Mouse (Mus musculus): ENCODE data around the gene Camta1.

Gene Camta1

DNA sequence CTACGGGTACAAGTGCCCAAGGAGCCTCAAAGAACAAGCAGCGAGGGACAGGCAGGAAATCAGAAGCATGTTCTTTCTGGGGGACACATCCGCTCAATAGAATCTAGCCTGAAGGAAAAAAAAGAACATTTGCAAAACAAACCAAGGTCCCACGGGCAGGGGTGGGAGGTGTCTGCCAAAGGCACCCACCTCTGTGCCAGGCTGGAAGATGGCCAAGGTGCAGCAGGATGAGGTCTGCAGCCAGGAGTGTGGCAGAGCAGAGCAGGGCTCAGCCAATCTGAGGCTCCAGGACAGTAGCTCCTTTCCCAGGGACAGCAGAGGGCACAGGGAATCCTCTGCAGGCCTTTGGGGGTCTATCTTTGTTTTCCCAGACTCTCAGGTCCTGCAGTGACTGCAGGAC lies 706.1 kb downstream of the Camta1 start:
- DNase-seq (ENCODE audit: low read depth, low spot score), result no peak

DNA sequence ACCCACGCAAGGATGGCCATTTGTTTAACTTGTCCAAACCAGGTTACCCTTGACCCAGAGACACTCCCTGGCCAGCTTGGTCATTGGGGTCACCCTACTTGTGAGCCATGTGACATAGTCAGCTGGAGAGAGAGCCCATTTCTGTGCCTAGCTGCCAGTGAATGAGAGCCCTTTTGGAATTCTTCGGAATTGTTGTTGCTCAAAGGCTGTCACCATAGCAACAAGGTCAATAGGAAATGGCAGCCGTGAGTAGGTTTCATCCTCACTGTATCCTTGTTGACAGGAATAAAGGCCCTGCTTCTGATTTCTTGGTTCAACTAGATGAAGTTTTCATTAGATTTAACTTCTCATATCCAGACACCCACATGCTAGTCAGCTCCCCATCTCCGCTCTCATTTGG lies 707.4 kb downstream of the Camta1 start:
- no peak for DNase-seq (ENCODE audit: low read depth, low spot score)

DNA sequence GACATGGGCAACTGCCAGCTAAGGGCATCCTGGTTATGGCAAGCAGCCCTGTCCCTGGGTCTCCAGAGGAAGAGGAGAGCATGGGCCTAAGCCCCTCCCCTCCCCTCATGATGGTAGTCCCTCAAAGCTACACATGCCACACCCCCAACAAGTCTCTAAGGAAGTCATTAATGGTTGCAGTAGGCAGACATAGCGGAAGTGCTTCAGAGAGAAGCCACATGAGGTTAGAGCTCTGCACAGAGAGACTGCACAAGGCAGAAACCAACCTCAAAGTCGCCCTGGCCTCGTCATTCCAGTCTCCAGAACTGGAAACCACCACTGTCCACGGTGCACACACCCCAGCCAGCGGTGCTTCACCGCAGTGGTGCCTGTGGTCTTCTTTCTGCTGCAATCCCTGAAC lies 709.7 kb downstream of the Camta1 start:
- DNase-seq (ENCODE audit: low read depth, low spot score), result no peak

DNA sequence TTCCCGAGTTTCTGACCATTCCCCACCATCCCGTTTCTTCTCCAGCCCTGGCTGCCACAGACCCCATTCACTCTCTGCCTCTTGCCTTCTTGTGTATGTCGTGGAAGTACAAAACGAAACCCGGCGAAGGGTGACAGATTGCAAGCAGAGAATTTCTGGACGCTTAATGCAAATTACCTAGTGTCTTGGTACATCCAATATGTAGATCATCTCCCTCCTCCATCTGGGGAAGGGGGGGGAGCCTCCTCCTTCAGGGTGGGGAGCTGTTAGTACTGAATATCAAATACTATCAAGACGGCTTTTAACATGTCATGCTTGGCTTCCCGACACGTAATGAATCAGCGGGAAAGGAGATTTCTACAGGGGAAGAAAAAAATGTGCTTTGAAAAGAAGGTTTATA lies 710.8 kb downstream of the Camta1 start:
- no peak for DNase-seq (ENCODE audit: low read depth, low spot score)

DNA sequence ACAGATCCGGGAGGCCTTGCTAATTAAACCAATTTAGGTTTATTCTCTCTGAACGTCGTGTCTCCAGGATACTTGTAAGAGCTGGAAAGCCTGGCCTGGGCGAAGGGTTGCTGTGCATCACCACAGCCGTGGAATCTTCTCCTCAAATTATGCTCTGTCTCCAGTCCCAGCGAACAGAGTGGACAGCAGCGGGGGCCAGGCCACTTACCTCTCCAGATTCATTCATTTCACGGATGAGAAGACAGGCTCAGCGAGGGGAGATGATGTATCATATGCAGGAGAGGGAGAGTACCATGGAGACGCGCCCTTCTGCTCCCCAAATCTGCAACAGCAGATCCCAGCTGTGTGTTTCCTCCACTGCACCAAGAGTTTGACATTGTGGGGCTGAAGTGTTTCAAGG lies 711.6 kb downstream of the Camta1 start:
- no peak for DNase-seq (ENCODE audit: low read depth, low spot score)

DNA sequence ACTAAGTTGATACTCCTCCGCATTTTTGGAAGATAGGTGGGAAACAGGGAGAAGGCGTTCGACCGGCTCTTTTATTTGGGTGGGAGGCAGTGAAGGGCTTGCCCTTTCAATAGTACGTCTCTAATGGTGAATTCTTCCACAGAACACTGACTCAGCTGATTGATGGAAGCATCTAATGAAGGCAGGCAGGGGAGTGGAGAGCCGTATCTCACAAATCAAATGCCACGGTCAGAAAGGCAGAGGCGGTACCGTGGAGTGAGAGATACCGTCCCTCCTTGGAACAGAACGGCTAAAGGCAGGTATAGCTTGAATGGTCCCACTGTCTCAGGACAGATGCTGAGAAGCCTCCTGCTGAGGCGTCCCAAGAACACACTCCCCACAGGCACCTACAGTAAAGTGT lies 714.1 kb downstream of the Camta1 start:
- DNase-seq (ENCODE audit: low read depth, low spot score), result no peak

DNA sequence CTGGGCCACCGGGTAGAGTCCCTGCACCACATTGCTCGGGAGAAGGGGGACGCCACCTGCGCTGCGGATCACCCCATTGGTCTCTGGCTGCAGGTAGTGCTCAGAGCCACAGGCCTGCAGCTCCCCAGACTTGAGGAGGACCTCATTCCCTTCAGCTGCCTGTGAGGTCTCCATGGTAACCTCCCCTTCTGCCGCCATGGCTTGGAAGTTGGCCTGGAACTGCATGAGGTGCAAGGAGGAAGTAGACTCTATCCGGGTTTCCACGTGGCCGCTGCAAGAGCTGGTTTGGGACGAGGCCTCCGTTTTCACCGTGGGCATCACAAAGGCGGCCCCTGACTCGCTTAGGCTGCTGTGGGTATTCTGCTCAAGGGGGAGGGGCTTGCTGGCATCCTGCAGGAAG lies 717.6 kb downstream of the Camta1 start:
- no peak for DNase-seq (ENCODE audit: low read depth, low spot score)

DNA sequence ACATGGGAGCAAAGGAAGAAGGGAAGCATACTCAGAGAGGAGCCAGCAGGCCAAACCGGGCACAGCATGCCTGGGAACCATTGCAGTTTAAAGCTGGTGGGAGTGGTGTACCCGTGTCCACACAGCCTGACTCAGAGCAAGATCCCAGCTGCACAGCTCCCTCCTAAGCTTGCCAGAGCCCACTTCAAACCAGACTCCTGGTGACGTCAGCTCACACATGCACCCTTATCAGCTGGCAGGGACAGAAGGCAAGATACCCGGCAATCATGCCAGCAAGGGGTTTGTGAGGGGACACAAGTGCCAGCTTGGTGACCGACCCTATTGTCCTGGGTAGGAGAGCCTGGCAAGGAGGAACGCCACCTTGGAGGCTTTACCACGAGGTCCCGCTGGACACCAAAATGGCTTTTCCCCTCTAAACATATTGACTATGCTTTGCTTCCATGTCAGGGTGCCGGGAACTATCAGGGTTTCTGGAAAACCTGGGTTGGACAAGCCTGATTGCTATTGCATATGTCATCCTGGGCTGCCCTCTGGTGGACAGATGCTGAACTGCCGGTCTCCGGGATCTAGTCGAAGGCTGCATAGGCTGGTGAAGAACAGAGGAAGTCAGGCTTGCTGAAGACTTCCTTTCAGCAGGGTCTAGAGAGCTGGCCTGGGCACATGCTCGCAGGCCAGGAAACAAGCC lies 720.3 kb downstream of the Camta1 start:
- peak; percentile 3 for DNase-seq (ENCODE audit: low read depth, low spot score)

DNA sequence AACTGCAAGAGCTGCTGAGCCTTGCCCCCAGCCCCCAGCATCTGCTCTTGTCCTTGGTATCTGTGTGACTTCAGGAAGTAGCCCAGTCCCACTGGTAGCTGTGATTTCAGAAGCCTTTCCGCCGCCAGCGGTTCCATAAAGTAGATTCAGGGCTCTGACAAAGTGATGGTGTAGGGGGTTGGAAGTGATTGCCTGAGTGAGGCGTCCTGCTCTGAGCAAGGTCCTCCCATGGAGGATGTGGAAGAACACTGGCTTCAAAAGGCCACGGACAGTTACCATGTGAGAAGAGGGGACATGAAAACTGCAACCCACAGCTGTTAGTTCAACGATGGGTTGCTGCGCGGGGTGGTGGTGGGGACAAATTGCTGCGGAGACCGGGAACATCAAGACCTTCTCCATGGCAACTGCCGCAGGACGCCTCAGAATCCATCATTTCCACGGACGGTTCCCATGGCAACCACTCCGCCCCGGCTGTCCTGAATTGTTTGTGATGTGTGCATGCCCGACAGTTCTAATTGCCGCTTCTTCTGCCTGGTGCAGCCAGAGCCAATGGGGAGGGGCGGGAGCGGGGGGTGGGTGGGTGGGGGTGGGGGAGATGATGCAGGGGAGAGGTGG lies 721.2 kb downstream of the Camta1 start:
- no peak for DNase-seq (ENCODE audit: low read depth, low spot score)

DNA sequence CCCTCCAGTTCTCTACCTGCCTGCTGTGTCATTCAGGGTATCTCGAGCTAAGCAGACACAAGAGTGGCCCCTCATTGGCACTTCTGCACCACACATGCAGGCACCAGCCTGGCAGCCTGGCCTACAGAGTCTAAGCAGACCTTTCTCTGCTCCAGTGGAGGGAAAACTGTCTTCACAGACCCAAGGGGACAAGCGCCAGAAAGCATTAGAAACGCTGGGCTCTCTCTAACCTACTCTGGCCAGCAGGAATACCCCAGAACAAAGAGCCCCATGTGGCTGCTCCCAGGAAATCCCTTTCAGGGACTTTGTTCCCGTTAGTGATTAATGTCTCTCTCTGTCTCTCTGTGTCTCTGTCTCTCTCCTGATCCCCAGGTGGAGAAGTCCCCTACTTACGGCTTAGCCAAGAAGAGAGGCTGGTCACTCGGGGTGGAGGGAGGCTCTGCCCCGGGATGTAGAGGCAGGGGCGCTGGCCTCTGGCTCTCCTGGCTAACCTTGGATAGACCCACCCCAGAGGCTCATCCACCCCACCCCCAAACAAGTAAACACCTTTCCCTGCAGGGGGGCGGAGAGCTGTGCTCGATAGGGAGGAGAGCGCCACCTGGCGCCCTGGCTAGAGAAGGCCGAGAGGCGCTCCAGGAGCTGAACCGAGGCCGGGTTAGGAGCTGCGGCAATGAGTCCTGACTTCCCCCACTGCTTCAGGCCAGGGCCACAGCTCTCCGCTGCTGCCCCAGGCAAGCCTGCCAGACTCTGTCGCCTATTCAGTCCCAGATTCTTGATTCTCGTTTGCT lies 722.4 kb downstream of the Camta1 start:
- DNase-seq (ENCODE audit: low read depth, low spot score), result no peak

DNA sequence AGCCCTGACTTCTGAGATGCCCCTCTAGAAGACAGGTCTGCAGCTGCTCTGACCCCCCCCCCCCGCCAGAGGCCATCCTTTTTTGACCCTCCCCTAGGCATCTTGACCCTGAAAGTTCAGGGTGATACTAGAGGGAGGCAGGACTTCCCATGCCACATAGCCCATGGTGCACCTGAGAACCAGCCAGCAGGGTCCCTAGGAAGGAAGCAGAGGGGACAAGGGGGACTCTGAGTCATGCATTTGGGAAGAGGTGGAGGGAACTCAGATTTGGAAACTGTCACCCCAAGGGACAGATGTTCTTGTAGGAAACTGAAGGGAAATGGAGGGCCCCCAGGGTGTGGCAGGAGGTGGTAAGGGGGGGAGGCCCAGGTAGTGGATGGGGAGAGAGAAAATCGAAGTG lies 723.1 kb downstream of the Camta1 start:
- no peak for DNase-seq (ENCODE audit: low read depth, low spot score)

DNA sequence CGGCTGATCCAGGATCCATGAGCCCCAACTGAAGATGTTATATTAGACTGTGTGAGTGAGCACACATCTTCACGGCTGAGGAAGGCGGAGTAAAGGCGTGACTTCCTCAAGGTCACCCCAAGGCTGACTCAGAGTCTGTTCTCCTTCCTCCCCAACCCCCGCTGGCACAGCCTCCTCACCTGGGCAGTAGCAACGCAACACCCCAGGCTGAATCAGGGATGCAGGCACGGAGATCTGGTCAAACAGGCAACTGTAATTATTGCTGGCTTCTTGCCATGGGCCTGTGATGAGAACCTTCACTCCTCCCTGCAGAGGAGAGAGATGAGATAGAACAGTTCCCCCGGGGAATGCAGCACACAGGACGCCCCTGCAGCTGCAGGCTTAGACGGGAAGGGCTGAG lies 723.5 kb downstream of the Camta1 start:
- no peak for DNase-seq (ENCODE audit: low read depth, low spot score)

DNA sequence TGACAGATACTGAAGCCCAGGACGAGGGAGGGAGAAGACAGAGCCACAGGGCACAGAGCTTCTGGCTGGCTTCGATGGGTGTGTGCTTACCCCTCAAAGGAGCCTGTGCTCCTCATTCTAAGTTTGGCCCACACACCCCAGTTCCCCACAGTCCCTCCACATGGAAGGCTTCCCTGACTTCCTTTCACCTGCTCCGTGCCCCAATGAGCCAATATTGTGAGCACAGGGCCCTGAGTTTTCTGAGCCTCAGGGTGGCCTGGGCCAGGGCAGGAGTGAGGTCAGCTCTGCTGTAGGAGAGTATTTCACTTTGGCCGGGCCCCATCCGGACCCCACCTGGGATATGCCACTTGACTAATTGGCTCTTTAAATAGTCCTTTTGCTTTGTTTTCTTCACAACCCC lies 724.0 kb downstream of the Camta1 start:
- DNase-seq (ENCODE audit: low read depth, low spot score), result no peak

DNA sequence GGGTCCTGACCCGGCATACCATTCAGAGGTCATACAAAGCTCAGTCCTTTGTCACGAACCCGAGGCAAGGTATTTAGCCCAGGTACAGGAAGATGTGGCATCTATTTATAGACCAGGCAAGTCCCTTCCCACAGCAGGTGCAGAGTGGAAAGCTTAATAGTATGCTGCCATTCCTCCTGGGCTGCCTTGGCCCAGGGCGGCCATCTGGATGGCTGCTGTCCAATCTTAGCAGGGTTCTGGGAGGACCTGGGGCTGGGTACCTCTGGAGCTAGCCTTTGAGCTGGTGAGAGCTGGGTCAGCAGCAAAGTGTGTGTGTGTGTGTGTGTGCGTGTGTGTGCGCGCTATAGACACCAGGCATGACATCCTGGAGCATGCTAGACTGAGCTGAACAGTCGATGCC lies 726.2 kb downstream of the Camta1 start:
- DNase-seq (ENCODE audit: low read depth, low spot score), result no peak

DNA sequence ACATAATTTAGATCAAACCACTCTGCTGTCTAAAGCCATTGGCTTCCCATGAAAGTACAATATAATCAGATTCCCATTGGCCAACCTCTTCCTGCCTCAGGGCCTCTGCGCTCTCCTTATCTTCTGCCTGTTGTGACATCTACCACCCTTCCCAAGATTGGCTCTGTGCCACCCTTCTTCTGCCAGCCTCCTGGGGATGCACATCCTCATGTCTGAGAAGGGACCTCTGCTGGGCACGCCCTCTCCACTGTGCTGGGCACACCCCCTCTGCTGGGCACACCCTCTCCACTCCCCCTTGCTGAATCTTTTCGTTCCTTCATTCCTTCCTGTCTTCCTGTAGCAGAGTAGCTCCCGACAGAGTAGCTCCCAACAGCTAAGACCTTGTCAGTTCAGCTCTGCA lies 727.9 kb downstream of the Camta1 start:
- no peak for DNase-seq (ENCODE audit: low read depth, low spot score)

DNA sequence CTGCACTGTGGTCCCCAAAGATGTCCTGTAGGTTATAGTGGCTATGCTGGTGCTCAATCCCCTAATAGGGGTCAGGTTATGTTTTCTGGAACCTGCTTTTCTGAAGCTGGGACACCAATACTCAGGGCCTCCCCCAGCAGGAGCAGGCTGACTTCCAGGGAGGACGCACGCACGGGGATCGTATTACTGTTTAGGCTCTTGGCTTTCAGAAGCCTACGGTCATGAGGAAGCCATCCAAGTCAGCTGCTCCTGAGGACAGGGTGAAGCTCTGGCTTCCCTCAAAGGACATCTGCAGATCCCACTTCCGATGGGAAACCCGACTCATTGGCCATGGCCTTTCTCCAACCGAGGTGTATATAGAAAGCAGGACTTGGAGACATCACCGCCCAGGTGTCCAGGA lies 729.2 kb downstream of the Camta1 start:
- DNase-seq (ENCODE audit: low read depth, low spot score), result no peak

DNA sequence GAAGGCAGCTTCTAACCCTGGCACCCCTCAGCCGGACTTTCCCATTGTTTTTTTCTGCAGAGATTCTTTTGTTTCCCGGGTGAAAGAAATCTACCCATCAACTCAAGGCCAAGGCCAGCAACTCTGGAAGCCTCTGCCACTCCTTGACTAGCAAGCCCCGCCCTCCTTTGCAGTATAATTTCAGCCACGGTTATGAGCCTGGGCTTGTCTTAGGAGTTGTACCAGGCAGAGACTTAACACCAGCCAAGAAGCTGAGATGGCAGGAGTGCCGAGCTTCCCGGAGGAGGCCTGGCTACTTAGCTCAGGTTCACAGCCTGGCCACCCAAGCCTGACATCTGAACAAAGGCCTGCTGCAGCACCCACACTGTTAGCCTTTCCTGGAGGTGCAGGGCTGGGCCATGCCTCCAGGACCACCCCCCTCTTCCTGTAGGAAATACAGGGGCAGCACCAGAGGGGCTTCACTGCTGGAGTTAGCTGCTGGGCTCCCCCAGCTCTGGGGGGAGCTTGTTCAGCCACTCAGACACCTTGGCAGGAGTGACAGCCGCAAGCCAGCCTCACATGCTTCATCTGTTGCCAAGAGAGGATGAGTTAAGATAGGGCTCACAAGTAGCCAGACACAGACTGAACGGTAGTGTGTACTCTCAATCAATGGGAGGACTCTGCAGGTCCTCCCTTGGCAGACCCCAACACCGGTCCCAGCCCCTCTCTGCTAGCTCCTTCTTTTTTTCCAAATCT lies 730.8 kb downstream of the Camta1 start:
- no peak for DNase-seq (ENCODE audit: low read depth, low spot score)

DNA sequence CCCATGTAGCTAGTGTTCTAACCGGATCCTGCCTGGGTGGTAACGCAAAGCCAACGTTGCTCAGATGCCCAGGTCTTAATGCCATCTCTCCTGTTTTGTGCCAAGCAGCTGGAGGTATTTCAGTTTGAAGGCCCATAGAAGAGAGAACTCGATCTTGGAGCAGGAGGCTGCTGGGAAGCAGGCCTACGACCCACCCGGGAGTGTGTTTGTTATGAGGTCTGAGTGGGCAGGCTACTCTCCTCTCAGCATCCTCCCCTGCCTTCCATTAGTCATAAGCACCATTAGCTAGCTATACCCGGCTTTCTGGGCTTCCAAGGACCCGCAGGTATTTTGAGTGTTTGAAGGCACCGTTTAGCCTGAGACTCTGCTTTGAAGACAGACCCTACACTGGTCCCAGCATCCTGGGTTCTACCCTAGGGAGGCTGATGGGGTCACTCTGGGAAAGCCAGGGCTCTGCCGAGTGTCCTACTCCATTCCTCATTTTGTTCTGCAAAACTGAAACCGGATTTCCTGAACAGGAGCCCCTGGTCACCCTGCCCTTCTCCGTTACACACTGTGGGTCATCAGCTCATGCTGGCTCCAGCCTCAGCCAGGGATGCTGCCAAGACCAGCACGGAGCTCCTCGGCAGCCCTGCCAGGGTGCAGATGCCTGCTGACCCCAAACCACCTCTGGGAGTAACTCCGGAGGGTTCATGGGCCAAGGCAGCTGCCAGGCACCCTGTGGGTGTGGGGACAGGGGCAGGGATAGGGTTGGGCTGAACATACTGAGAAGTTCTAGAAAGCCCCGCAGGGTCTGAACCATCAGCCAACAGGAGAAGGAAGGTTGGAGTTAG lies 731.7 kb downstream of the Camta1 start:
- DNase-seq (ENCODE audit: low read depth, low spot score), result no peak

DNA sequence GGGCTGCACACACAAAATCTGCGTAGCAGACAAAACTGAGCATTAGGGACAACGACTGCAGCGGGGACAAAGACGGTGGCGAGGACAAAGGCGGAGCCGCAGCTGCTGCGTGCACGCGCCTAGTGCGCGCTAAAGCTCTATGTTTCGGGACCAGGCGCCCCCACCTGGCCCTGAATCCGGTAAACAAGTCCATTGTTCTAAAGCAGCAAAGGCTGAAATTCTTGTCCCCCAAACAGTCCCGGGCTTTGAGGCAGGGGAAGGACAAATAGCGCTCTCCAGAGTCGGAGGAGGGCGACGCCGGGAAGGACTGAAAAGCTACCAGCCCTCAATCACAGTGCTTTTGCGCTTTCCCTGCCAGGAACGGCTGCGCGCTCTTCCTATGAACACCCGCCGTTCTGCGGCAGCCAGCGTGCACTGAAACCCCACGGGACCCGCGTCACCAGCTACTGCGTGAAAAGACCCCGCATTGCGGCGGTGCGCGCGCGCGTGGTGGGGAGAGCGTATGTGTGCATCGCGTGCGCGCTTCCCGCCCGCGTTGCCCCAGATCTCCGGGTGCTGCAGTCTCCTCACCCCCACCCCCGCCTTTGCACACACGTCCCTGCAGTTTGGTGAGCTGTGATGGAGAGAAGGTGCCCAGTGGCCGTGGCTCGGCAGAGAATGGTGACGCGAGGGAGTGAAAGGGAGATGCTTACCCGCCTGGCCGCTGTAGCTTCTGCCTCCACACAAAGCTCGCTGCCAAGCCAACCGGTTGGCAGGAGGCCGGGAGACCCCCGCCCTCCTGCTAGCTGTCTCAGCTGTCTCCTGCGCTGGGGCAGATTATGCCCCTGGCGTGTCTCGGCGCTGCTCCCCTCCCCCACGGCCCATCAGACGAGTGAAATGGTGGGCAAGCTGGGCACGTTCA lies 732.8 kb downstream of the Camta1 start:
- no peak for DNase-seq (ENCODE audit: low read depth, low spot score)
